Mouse (Mus musculus) hindbrain, embryonic 13.5 days (tissue): ENCODE measurements around the gene Otop2. TPM values are rescaled to one million over a fixed set of nuclear protein-coding genes. Genes with fewer than 3 reads are reported as not detected.

Experiments
- ATAC-seq: fragments of 200-750 bp; cut with Nextera tagmentation; 2 replicates; pipeline ENCODE4 v1.8.0; 2017; ENCODE audit warnings: moderate TSS enrichment; ENCODE audit not compliant: low FRiP score
- H3K27ac ChIP-seq: fragments of 300-500 bp; sonication (generic); 2 replicates; pipeline ENCODE4 v1.5.1; 2015; ENCODE audit warnings: inconsistent platforms, mild to moderate bottlenecking, moderate library complexity
- H3K27me3 ChIP-seq: fragments of 300-500 bp; sonication (generic); 2 replicates; pipeline ENCODE4 v1.6.1; 2015; ENCODE audit warnings: mild to moderate bottlenecking, inconsistent platforms
- H3K36me3 ChIP-seq: fragments of 300-500 bp; sonication (generic); 2 replicates; pipeline ENCODE4 v1.6.1; 2015; ENCODE audit warnings: mild to moderate bottlenecking, inconsistent platforms
- H3K4me1 ChIP-seq: fragments of 300-500 bp; sonication (generic); replicated peaks from 2 replicates; pipeline ENCODE4 v1.6.1; 2015; ENCODE audit warnings: inconsistent platforms
- H3K4me2 ChIP-seq: fragments of 300-500 bp; sonication (generic); 2 replicates; pipeline ENCODE4 v1.6.1; 2015; ENCODE audit warnings: inconsistent platforms, mild to moderate bottlenecking, moderate library complexity
- H3K4me3 ChIP-seq: fragments of 300-500 bp; sonication (generic); 2 replicates; pipeline ENCODE4 v1.5.1; 2015; ENCODE audit warnings: mild to moderate bottlenecking, inconsistent platforms
- H3K9ac ChIP-seq: fragments of 300-500 bp; sonication (generic); 2 replicates; pipeline ENCODE4 v1.6.1; 2015; ENCODE audit warnings: mild to moderate bottlenecking, inconsistent platforms
- H3K9me3 ChIP-seq: fragments of 300-500 bp; sonication (generic); 2 replicates; pipeline ENCODE4 v1.6.1; 2016; ENCODE audit warnings: inconsistent platforms
- WGBS: fragments of 180-500 bp; shearing (Covaris S2); methylation state at CpG from one replicate; pipeline ENCODE4 v1.1.7; 2015; 5-methylcytosine and 5-hydroxymethylcytosine counted together
- polyA plus RNA-seq: library from polyadenylated mRNA; unstranded; fragments of >200 nt; fragmentation: Nextera tagmentation; extraction: Ambion mirVana; gene quantifications from 2 replicates; pipeline ENCODE4 v1.2.1, GENCODE M21; 2015

Gene Otop2
- polyA plus RNA-seq, 1 experiment from 2014 or later = not detected

- Histone ChIP-seq H3K27me3 (0 out of 2 replicates have a peak, but pooled peaks cover 3% of the 10 kb centered on the region), H3K4me3 (no peak overlapping the region), H3K9ac (no peak overlapping the region), H3K4me2 (no peak overlapping the region), H3K9me3 (no peaks in the 10 kb centered on the region), H3K4me1 (peaks cover 13% of the 10 kb centered on the region), H3K27ac (no peak overlapping the region), H3K36me3 (no peaks in the 10 kb centered on the region)
- ATAC-seq = no peak
- WGBS = 95% methylated on average over 1 of the region's 1 CpGs
Observed at GRCm38 (mm10) chr11:115290314-115290713, 16.6 kb upstream of the Otop2 start.

GRCm38 (mm10) chr11:115290919-115291318, 16.0 kb upstream of the Otop2 start:
- WGBS = 88% methylated on average over 6 of the region's 6 CpGs
- no peak for ATAC-seq

GRCm38 (mm10) chr11:115291503-115291902, 15.5 kb upstream of the Otop2 start:
- peaks cover 13% of the 10 kb centered on the region for H3K27me3 ChIP-seq
- no peaks in the 10 kb centered on the region for H3K9me3 ChIP-seq
- ATAC-seq = no peak
- H3K27ac ChIP-seq = no peak overlapping the region
- no peaks in the 10 kb centered on the region for H3K36me3 ChIP-seq
- peaks cover 11% of the 10 kb centered on the region for H3K4me1 ChIP-seq
- H3K9ac ChIP-seq = no peak overlapping the region
- H3K4me3 ChIP-seq = no peak overlapping the region
- H3K4me2 ChIP-seq = no peak overlapping the region
- 82% methylated on average over 10 of the region's 10 CpGs for WGBS

More at GRCm38 (mm10) chr11:115290919-115291318, 16.0 kb upstream of the Otop2 start:
- Histone ChIP-seq H3K9ac (no peak overlapping the region), H3K4me1 (peaks cover 13% of the 10 kb centered on the region), H3K4me3 (no peak overlapping the region), H3K27ac (no peak overlapping the region), H3K4me2 (no peak overlapping the region), H3K36me3 (no peaks in the 10 kb centered on the region), H3K9me3 (no peaks in the 10 kb centered on the region), H3K27me3 (0 out of 2 replicates have a peak, but pooled peaks cover 9% of the 10 kb centered on the region)

- no peaks in the 10 kb centered on the region for H3K36me3 ChIP-seq
- no peak for ATAC-seq
- no peak overlapping the region for H3K9ac ChIP-seq
- no peak overlapping the region for H3K27ac ChIP-seq
- peaks cover 14% of the 10 kb centered on the region for H3K4me1 ChIP-seq
- WGBS = 70% methylated on average over 14 of the region's 14 CpGs
- H3K9me3 ChIP-seq = no peaks in the 10 kb centered on the region
- H3K4me2 ChIP-seq = no peak overlapping the region
- H3K4me3 ChIP-seq = no peak overlapping the region
- peaks cover 23% of the 10 kb centered on the region for H3K27me3 ChIP-seq
Observed at GRCm38 (mm10) chr11:115292631-115293375, 14.2 kb upstream of the Otop2 start.

GRCm38 (mm10) chr11:115295939-115296338, 11.0 kb upstream of the Otop2 start:
- peaks cover 14% of the 10 kb centered on the region for H3K4me1 ChIP-seq
- no peak for ATAC-seq
- H3K4me2 ChIP-seq = no peak overlapping the region
- no peak overlapping the region for H3K27ac ChIP-seq
- H3K9me3 ChIP-seq = no peaks in the 10 kb centered on the region; the same call in 1 of the 2 replicates
- no peaks in the 10 kb centered on the region for H3K36me3 ChIP-seq
- WGBS = 92% methylated on average over 11 of the region's 11 CpGs
- H3K9ac ChIP-seq = no peak overlapping the region
- H3K27me3 ChIP-seq = peaks cover 37% of the 10 kb centered on the region
- H3K4me3 ChIP-seq = no peak overlapping the region

GRCm38 (mm10) chr11:115296471-115297210, 10.3 kb upstream of the Otop2 start:
- Histone ChIP-seq H3K4me2 (peak overlapping the region; percentile 83), H3K9ac (peak overlapping the region; percentile 70), H3K4me1 (peaks cover 14% of the 10 kb centered on the region), H3K36me3 (no peaks in the 10 kb centered on the region), H3K27me3 (peaks cover 37% of the 10 kb centered on the region), H3K4me3 (peak overlapping the region; percentile 49), H3K9me3 (no peaks in the 10 kb centered on the region; the same call in 1 of the 2 replicates), H3K27ac (no peak overlapping the region)
- 57% methylated on average over 21 of the region's 21 CpGs for WGBS
- ATAC-seq = peak; percentile 50

- H3K36me3 ChIP-seq = no peaks in the 10 kb centered on the region
- peak within 1 kb of the TSS; percentile 55; the same call in 1 of the 2 replicates for H3K27ac ChIP-seq
- peak within 1 kb of the TSS; percentile 83 for H3K4me2 ChIP-seq
- H3K27me3 ChIP-seq = peaks cover 37% of the 10 kb centered on the region
- peaks cover 14% of the 10 kb centered on the region for H3K4me1 ChIP-seq
- WGBS = 2% methylated on average over 44 of the region's 44 CpGs
- H3K4me3 ChIP-seq = peak within 1 kb of the TSS; percentile 49
- ATAC-seq = peak; percentile 88
- no peaks in the 10 kb centered on the region; the same call in 1 of the 2 replicates for H3K9me3 ChIP-seq
- peak within 1 kb of the TSS; percentile 70 for H3K9ac ChIP-seq
Observed at GRCm38 (mm10) chr11:115297214-115297826, 9.6 kb upstream of the Otop2 start, which contains the start of gene Fads6. Gene Fads6 (minus strand): TSS chr11:115297663.

GRCm38 (mm10) chr11:115298160-115298559, 8.8 kb upstream of the Otop2 start:
- H3K4me2 ChIP-seq = peak overlapping the region; percentile 83; the same call in 1 of the 2 replicates

GRCm38 (mm10) chr11:115300745-115301144, 6.2 kb upstream of the Otop2 start:
- H3K4me3 ChIP-seq = no peak overlapping the region

More at GRCm38 (mm10) chr11:115298160-115298559, 8.8 kb upstream of the Otop2 start:
- no peaks in the 10 kb centered on the region for H3K36me3 ChIP-seq
- H3K9ac ChIP-seq = no peak overlapping the region
- no peak overlapping the region for H3K27ac ChIP-seq
- ATAC-seq = no peak
- H3K4me3 ChIP-seq = no peak overlapping the region
- no peaks in the 10 kb centered on the region; the same call in 1 of the 2 replicates for H3K9me3 ChIP-seq
- 67% methylated on average over 8 of the region's 8 CpGs for WGBS
- H3K4me1 ChIP-seq = peaks cover 14% of the 10 kb centered on the region
- peaks cover 37% of the 10 kb centered on the region for H3K27me3 ChIP-seq

GRCm38 (mm10) chr11:115301351-115301750, 5.6 kb upstream of the Otop2 start:
- Histone ChIP-seq H3K4me2 (no peak overlapping the region), H3K9me3 (no peaks in the 10 kb centered on the region; the same call in 1 of the 2 replicates), H3K27ac (no peak overlapping the region), H3K9ac (no peak overlapping the region), H3K27me3 (peaks cover 26% of the 10 kb centered on the region), H3K4me1 (peaks cover 13% of the 10 kb centered on the region), H3K36me3 (no peaks in the 10 kb centered on the region), H3K4me3 (no peak overlapping the region)
- whole genome bisulfite sequencing = 94% methylated on average over 2 of the region's 2 CpGs
- no peak for ATAC-seq

More at GRCm38 (mm10) chr11:115300745-115301144, 6.2 kb upstream of the Otop2 start:
- H3K9ac ChIP-seq = no peak overlapping the region
- peaks cover 30% of the 10 kb centered on the region for H3K27me3 ChIP-seq
- H3K4me2 ChIP-seq = no peak overlapping the region
- no peaks in the 10 kb centered on the region; the same call in 1 of the 2 replicates for H3K9me3 ChIP-seq
- H3K36me3 ChIP-seq = no peaks in the 10 kb centered on the region
- H3K4me1 ChIP-seq = peaks cover 14% of the 10 kb centered on the region
- H3K27ac ChIP-seq = no peak overlapping the region
- no peak for ATAC-seq
- WGBS = 85% methylated on average over 4 of the region's 4 CpGs

- no peak overlapping the region for H3K4me3 ChIP-seq
- 81% methylated on average over 8 of the region's 8 CpGs for WGBS
- no peak overlapping the region for H3K4me2 ChIP-seq
- ATAC-seq = no peak
- H3K9ac ChIP-seq = no peak overlapping the region
- peaks cover 22% of the 10 kb centered on the region for H3K27me3 ChIP-seq
- H3K36me3 ChIP-seq = no peaks in the 10 kb centered on the region
- no peaks in the 10 kb centered on the region; the same call in 1 of the 2 replicates for H3K9me3 ChIP-seq
- H3K27ac ChIP-seq = no peak overlapping the region
- H3K4me1 ChIP-seq = peaks cover 9% of the 10 kb centered on the region
Observed at GRCm38 (mm10) chr11:115303167-115303566, 3.8 kb upstream of the Otop2 start.

GRCm38 (mm10) chr11:115308781-115309180, 1.8 kb downstream of the Otop2 start:
- no peak for ATAC-seq
- no peak overlapping the region for H3K9ac ChIP-seq
- H3K27ac ChIP-seq = no peak overlapping the region
- no peaks in the 10 kb centered on the region for H3K9me3 ChIP-seq
- no peak overlapping the region for H3K4me2 ChIP-seq
- 67% methylated on average over 1 of the region's 1 CpGs for WGBS
- no peak overlapping the region for H3K4me3 ChIP-seq
- peaks cover 9% of the 10 kb centered on the region for H3K4me1 ChIP-seq
- H3K27me3 ChIP-seq = peaks cover 32% of the 10 kb centered on the region
- H3K36me3 ChIP-seq = no peaks in the 10 kb centered on the region
